Mouse (Mus musculus) urinary bladder, adult 18-20 months (tissue): ENCODE results near the gene Slc10a7.

Experiments
- DNase-seq, 2 experiments: peaks; one replicate each; pipeline ENCODE4 v3.0.0; 2022; ENCODE audit warnings: low spot score in 2 of 2, mixed read lengths in 2 of 2

The Slc10a7 gene

GRCm38 (mm10) chr8:78623972-78624371 lies 114.8 kb downstream of the Slc10a7 start:
- DNase-seq = no peak

DNA sequence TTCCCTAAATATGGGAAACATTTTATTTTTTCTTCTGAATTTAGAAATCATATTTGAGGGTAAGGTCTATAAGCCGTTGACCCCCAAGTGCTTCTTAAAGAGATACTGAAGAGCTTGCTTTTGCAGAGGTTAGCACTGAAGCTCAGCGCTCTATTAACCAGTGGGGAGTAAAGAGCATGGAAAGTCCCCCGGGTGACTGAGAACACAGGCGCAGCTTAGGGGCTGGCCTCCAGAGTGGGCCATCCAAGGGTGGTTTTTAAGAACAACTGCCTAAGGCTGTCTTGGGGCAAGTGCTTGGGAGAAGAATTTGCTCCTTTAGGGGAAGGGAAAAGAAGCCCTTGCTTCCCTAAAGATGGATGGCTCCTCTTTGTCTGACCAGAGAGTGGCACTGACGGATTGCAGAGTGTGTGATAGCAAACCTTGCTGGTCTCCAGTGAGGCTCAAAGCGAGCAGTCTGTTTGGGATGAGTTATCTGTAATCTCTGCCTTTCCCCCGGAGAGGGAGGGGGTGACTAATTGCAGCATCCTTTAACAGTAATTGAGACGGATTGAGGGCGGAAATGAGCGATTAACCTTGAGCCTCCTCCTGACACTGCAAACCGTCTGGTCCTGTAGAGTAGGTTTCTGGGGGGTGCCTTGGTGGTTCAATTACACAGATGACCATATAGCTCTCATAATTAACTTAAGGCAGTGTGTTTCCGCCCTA lies 115.7 kb downstream of the Slc10a7 start:
- no peak for DNase-seq

GRCm38 (mm10) chr8:78626632-78627031 lies 117.5 kb downstream of the Slc10a7 start:
- no peak for DNase-seq

- DNase-seq = no peak
These were observed 118.6 kb downstream of the Slc10a7 start for GRCm38 (mm10) chr8:78627793-78628192.

- no peak for DNase-seq
These were observed 121.4 kb downstream of the Slc10a7 start for GRCm38 (mm10) chr8:78630414-78631164.

- no peak for DNase-seq
These were observed 123.9 kb downstream of the Slc10a7 start for GRCm38 (mm10) chr8:78633012-78633411.

GRCm38 (mm10) chr8:78634018-78634417 lies 124.9 kb downstream of the Slc10a7 start:
- no peak for DNase-seq

DNA sequence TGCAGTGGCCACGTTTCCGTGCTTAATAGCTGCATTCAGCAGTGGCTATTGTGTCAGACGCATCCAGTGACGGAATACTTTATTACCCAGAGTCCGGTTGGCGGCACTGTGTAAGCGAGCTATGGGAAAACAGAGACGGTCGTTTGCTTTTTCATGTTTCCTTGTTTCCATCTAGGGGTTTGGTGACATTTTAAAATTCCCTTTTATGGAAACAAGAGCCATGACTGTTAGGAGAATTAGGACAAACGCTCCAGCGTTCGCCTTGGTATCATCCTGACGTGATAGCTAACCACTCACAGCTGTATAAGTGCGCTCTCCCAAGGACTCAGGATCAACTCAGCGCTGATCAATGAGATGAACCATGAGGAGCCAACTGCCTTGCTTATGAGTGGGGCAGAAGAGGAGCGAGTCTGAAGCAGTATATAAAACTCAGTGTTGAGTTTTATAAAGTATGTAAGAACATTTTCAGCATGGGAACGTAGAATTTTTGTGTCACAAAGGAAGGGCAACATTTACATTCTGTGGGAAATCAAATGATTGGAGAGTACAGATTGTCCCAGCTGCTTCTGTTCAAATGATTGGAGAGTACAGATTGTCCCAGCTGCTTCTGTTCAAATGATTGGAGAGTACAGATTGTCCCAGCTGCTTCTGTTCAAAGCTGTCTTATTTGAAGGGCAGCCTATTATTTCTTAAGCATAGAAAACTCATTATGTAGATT lies 125.5 kb downstream of the Slc10a7 start:
- no peak for DNase-seq

DNA sequence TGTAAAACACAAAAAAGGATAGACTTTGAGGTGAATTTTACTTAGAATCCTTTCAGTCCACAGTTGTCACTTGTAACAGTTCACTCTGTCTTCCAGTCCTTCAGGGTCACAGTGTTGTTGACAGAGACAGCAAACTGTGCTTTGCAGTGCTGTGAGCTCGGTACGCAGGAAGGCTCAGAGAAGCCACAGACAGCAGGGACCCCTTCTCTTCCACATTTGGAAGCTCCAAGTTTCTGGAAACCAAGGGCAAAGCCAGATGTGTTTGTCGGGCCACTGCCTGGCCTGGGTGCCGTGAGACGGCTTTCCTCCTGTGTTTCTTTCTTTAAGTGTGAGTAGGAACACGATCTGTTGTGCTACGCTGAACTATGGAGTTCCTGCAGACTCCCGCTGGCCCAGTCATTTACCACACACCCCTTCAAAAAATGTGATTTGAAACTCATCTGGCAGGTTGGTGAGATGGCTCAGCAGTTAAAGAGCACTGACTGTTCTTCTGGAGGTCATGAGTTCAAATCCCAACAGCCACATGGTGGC lies 126.2 kb downstream of the Slc10a7 start:
- no peak for DNase-seq

- no peak for DNase-seq
These were observed 132.8 kb downstream of the Slc10a7 start for GRCm38 (mm10) chr8:78641919-78642318.

- no peak for DNase-seq
These were observed 133.2 kb downstream of the Slc10a7 start for GRCm38 (mm10) chr8:78642376-78642775.

GRCm38 (mm10) chr8:78647000-78647656 lies 138.0 kb downstream of the Slc10a7 start:
- no peak for DNase-seq

- peak in 1 of 2 experiments; percentile 15 for DNase-seq
These were observed 138.7 kb downstream of the Slc10a7 start for GRCm38 (mm10) chr8:78647846-78648245.

DNA sequence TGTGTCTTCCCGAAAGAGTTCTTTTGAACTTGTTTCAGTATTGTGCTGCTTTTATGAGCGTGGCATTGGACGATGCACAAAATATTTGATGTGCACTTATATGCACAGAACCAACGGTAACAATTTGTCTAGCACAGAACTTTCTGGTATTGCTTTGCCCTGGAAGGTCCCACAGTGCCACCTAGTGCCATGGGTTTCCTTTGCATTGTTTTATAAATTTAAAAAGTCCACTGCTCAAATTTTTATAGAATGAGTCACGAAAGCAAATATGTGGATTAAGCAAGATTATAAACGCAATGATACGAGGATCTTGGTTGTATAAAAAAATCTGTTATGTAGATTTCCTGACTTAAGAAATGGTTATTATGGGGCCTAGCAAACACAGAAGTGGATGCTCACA lies 139.8 kb downstream of the Slc10a7 start:
- DNase-seq = peak; percentile 59 to 66

- no peak for DNase-seq
These were observed 142.5 kb downstream of the Slc10a7 start for GRCm38 (mm10) chr8:78651670-78652069.

DNA sequence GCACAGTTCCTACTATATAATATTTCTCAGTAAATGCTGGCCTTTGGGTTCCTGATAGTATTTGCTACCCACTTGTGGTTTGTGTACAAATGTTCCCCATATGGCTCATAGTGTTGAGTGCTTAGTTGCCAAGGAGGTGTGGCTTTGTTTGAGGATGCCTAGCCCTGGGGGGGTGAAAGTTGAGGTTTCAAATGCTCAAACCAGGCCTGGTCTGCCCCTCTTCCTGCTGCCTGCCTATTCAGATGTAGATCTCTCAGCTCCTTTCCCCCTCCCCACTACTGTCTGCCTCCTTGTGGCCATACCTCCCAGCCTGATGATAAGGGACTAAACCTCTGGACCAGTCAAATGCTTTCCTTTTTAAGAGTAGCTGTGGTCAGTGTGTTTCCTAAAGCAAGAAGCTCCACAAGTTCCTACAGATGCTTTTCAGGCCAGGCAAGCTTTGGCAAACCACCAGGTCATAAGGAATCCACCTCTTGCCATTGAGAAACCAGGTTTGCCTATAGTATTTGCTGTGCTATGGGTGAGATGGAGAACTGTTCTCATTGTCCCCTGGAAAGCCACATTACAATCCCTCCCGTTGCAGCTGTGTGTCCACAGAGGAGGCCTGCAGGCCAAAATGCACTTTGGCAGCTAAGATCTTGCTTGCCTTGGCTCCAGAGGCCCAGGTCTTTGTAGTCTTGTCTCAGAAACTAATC lies 146.4 kb downstream of the Slc10a7 start:
- no peak for DNase-seq

DNA sequence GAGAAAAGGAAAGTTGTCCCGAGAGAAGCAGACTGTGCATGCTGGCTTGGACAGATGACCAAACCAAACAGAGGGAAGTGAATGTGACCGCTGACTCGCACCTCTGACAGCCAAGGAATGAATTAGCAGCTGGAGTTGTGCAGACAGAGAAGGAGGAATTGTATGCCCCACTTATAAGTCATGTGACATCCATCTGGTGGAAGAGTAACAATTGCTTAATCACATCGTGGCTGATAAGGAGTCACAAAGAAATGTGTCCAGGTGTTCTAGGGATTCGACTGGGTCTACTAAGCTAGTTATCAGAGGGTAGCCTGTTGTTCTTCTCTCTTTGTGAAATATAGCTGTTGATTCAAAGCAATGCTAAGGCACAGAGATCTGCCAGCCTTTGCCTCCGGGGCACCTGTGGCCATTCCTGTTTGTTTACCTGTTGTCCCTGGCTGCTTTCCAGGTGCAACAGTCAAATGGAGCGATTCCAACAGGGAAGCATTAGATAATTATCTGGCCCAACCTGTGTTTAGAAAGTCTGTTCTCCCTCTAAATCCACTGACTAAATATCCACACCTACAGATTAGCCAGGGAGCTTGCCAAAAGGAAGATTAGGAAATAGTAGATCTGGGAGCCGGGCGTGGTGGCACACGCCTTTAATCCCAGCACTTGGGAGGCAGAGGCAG lies 147.7 kb downstream of the Slc10a7 start:
- no peak for DNase-seq

DNA sequence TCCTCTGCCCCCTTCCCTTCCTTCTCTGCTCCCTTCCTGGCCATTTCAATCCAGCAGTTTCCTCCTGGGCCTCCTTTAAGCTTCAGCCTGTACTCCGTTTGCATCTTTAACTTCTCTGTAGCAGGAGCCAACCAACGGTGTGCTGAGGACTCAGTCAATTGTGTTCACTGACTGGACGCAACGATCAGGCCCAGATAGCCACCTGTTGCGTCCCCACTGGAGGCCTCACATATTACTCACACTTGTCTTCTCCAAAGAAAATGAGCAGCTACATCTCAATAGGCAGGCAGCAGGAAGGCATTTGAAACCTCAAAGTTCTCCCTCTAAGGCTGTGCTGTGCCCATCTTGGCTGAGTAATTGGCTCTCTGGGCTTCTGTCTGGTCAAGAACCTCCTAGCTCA lies 149.0 kb downstream of the Slc10a7 start:
- DNase-seq = no peak

- no peak for DNase-seq
These were observed 150.6 kb downstream of the Slc10a7 start for GRCm38 (mm10) chr8:78659617-78660187.

GRCm38 (mm10) chr8:78664306-78664940 lies 155.3 kb downstream of the Slc10a7 start:
- DNase-seq = no peak
